Mouse (Mus musculus) cerebellum, adult 9-11 months (tissue): ENCODE measurements around the gene Mastl.

Experiments
- DNase-seq: peaks from one replicate; pipeline ENCODE4 v3.0.0; 2022

Gene Mastl

DNA sequence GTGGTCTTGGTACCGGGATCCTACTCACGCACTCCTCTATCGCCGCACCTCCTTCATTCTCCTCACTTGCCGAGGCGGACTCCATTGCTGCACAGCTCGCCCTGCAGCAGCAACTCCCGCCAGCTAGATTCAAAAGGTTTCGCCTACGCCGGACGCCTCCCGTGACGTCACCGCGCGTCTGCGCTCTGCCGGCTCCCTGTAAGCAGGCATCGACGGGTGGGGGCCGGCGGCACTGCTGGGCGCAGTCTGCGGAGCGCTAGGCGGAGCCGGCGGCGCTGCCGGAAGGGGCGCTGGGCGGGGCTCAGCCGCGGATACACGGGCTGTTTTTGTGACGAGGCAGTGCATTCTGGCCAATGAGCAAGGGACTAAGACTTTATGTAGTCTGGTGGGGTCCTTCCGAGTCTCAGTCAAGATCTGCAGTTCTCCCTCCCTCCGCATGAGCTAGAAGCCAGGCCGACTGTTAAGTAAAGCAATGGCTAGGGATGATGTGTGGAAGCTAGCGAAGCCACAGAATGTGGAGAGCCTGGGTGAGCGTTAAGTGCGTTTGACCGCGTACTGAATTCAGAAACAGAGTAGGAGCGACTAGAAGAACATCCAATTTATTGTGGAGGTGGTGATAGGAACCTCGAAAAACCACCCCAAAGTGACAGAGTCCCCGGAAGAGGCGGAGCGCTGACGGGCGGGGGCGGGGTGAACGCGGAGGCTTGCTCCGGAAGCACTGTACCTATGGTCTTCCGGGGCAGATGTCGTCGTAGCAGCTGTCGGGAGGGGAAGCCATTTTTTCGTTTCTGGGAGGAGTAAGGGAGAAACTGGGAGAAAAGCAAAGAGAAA is at the start of gene Mastl, which contains the start of gene Yme1l1:
Gene Mastl (minus strand): TSS at position 248 of the 831 bp plus-strand sequence.
Gene Yme1l1 (plus strand): TSS at position 593 of the 831 bp plus-strand sequence.
- peak; percentile 98 for DNase-seq

DNA sequence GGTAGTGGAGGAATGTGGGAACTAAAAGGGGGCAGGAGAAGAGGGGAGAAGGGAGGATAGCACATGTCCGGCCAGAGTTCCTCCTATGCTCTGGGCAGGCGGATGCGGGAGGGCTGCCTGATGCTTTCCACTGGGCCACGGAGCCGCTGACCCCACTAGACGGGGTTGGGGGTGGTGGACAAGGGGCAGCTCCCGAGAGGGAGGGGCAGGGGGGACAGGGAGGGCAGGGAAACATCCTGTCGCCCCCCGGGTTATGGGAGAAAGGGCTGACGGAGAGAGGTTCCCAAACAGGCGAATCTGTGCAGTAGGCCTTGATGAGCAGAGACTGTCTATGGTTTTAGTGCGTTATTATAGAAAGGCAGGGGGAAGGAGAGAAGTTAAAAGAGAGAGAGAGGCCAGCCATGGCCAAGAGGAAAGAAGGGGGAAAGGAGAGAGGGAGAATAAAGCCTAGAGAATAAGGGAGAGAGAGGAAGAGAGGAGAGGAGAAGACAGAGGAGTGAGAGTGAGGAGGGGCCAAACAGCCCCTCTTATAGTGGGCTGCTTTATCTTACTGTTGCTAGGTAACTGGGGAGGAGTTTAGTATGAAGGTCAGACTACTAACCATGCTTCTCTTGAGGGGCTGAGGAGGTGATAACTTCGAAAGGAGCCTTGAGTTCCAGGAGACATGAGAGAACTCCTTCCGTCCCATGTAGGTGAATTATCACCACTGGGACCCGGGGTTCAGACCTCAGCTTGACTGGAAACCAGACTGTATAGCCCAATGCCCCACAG is 47.3 kb upstream of the Mastl start:
- DNase-seq = no peak

DNA sequence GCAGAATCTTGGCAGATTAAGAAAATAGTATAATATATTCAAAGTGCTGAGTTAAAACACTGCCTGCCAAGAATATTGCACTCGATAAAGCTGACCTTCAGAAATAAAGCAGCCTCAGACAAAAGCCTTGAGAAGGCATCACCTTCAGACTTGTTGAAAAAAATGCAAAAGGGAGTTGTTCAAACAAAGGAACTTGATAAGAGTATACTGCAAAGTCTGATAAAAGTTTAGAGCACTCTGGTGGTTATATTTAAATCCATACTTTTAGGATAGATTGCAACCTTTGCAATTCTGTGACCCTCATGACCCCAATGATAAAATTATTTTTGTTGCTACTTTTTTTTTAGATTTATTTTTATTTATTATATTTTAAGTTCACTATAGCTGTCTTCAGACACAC is 45.2 kb upstream of the Mastl start:
- no peak for DNase-seq

DNA sequence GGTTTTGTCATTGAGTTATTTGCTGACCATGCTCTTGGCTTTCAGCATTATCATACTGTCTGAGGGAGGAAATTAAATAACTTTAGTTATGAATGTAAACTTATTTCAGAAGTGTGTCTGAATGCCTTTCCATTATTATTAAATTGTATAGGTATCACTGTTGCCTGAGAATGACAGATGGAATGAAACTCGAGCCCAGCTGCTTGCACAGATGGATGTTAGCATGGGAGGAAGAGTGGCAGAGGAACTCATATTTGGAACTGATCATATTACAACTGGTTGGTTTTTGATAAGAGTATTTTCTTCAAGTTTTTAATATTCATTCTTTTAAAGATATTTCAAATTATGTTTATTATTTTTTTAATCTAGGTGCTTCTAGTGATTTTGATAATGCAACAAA is 38.5 kb upstream of the Mastl start:
- DNase-seq = no peak

DNA sequence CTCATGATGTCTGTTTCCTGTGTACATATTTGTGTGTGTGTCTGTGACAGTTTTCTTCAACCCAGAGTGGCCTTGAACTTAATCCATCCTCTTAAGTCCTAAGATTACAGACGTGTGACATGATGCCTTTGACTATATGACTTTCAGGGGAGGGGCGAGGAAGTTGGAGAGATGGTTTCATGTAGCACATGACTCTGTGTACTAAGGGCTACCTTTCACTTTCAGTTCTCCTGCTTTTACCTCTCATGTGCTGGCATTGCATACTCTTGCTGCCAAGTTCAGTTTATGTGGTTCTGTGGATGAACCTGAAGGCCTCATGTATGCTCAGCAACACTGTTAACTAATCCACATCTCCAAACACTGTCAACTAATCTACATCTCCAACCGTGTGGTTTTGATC is 16.5 kb upstream of the Mastl start:
- no peak for DNase-seq

DNA sequence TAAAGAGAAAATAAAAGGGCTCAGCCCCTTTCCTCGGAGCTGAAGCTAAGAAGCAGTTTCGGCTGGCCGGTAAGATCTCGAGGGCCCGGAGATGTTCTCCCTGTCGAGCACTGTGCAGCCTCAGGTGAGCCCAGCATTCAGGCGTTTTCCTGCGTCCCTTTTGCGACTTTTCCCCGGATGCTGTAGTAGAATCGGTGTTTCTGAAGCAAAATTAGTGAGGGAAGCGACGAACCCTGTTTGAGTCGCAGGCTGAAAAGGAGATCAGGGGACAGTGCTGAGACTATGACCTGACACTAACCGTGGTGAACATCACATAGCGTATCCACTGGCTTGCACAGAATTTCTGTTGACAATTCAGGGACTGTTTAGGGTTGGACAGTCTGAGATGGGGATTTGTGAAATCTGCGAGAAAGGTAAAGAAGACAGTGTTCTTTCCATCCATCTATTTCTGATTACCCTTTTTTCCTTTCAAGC is 821 bp upstream of the Mastl start:
- no peak for DNase-seq

DNA sequence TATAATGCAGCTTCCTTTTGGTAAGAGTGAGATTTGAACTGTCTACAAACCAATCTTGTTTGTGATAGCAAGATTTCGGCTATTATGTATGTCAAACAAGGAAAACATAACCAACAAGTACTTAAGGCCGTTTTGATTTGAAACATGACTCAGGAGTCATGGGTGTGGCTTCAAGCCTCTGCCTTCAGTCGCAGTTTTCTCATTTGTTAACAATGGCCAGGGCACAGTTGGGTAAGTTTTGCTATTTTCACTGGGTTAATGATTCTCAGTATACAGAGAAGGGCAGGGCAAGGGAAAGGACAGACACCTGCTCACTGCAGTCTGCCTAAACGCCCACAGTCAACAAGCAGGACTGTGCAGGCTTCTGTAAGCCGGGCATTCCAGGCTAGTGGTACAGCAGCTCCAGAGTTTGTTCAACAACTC is 614 bp downstream of the Mastl start:
- no peak for DNase-seq

DNA sequence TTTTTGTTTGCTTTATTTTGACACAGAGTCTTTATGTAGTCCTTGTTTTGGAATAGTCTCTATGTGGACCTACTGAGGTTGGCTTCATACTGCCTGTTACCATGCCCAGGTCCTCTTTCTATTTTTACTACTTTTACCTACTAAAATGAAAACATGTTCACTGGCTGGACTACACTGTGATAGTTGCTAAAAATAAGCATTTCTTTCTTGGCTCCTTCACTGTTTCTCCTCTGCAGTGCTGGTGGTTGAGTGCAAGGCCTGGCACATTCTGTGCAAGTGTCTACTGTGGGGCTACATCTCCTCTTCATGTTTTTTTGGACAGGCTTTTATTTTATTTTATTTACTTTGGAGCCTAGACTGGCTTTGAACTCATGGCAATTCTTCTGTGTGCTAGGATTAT is 36.3 kb downstream of the Mastl start:
- no peak for DNase-seq

DNA sequence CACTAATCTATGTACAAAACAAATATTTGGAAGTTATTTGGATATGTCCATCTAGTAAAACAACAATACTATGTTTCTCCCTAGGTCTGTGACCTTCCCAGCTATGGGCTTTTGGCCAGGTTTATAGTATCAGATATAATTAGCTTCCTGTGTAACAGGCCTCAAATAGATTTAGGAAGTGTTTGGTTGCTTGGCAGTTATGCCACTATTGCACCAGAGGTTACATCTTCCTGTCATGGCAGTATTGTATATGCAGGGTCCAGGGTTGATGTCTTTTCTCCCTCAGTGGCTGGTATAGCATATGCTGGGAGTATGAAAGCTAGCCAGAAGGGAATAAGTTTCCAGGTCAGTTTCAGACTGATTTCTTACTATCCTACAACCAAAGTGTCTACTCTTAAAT is 53.6 kb downstream of the Mastl start:
- DNase-seq = no peak

DNA sequence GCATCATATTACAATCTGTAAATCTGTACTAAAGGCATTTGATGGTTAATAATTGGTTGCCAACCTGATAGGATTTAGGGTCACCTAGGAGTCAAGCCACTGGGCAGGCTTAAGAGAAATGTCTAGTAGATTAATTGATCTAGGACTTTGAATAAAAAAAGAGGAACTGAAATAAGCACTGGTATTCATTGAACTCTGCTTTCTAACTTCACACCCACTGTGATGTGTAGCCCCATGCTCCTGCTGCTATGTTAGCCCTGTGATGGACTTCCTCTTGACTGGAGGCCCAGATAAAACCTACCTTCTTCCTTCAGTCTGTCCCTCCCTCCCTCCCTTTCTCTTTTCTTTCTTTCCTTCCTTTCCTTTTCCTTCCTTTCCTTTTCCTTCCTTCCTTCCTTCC is 58.8 kb downstream of the Mastl start:
- DNase-seq = no peak

DNA sequence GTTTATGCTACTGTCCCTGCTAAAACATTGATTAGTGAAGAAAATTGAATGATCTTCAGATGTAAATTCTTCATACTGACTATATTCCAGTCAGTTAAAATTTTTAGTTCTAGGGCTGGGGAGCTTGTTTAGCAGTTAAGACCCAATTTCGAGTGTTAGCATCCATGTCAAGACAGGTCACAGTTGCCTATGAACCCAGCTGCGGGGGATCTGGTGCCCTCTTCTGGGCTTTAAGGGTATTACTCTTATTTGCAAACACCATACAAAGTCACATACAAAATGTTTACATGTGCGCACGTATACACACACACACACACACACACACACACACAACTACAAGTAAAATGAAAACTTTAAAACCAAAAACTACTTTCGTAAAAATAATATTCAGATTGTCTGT is 63.6 kb downstream of the Mastl start:
- DNase-seq = no peak

DNA sequence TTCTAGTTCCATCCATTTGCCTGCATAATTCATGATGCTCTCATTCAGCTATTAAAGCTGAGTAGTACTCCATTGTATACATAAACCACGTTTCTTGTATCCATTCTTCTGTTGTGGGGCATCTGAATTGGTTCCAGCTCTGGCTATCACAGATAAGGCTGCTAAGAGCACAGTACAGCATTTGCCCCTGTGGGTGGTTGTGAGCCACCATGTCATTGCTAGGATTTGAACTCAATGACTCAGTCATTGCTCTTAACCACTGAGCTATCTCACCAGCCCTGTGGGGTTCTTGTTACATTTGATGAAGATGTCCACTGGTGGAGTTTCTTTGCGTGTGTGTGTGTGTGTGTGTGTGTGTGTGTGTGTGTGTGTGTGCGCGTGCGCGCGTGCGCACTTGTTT is 71.3 kb downstream of the Mastl start:
- no peak for DNase-seq

DNA sequence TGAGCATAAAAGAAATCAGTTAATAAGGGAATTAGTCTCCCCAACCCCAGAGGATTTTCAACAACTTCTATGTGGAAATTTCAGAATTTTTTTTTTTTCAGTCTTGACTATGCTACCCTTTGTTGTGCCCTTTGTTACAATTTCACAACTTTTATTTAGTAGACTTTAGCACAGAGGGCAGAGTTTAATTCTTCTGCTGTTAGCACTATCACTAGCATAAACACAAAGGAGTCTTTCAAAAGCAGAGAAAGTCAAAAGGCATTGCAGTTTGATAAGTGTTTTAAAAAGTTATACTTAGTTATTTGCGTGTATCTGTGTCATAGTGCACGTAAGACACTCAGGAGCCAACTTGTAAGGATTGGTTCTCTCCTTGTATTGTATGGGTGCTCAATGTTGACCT is 77.2 kb downstream of the Mastl start:
- no peak for DNase-seq

DNA sequence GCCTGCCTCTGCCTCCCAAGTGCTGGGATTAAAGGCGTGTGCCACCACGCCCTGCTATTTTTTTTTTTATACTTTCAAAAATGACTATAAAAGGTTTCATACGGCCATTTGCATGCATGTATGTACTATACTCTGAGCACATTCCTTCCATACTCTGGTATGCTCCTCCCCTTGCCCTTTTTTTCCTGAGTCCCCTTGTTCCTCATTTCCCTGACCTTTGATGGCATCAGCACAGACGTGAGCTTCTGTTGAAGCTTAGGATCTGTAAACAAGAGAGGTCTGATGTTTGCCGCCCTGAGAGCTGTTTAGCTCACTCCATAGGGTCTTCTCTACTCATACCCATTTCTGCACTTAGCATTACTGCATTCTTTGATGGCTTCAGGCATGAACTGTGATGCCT is 78.1 kb downstream of the Mastl start:
- DNase-seq = no peak

DNA sequence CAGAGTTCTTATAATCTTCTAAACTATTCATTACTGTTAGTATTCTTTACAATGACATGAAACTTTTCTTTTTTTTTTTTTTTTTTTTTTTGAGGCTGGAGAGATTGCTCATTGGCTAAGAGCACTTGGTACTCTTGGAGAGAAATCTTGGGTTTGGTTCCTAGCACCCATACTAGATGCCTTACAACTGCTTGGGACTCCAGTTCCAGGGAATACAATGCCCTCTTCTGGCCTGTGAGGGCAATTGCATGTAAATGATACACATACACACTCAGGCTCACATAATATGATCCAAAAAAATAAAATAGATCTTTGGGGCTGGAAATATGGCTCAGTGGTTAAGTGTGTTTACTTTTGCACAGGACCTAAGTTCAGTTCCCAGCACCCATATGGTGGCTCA is 79.0 kb downstream of the Mastl start:
- DNase-seq = no peak

DNA sequence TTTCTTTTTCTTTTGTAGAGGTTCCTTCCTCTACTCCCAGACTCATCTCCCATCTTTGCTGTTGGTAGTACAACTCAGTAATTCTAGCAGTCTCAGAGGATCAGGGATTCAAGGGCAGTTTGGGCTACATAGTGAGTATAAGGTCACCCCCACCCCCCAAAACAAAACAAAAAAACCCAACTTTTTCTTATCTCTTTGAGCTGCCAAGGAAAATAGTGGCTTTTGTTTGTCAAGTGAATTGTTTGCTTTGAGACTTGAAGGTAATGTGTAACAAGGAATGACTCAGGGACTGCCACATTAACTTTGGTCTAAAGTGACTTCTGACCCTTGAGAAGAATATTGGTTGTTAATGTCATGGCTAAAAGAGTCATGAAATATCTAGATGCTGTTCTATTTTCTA is 80.0 kb downstream of the Mastl start:
- no peak for DNase-seq

DNA sequence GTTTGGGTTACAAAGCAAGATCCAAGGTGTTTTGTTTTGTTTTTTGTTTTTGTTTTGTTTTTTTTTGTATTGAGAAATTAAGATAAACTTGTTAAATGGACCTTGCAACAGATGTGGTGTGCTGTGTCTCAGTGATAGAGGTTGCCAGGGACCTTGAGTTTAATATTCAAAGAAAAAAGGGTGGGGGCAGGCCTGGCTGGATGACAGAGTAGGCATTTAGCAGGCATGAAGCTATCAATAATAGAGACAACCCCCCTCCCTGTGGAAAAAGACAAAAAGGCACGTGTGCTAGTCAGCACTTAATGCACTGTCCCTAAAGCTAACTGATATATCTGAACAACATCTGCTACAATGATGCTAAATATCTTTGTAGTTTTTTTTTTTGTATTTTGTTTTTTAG is 84.4 kb downstream of the Mastl start:
- no peak for DNase-seq

DNA sequence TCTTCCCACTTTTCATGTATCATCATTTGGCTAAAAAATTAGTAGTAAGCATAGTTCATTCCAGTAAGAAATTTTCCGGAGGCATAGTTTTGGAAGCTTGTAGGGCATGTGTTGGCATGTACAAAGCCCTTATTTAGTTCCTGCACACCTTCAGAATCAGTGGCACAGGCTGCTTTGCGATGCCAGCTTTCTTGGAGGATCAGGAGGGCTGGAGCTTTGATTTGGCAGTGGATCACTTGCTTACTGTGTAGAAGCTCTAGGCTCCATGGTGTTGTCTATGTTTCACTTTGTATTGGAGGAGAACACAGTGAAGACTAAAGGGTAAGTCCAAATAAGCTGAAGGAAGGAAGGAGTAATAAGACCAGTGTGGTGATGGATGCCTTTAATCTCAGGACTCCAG is 85.3 kb downstream of the Mastl start:
- DNase-seq = peak; percentile 17

DNA sequence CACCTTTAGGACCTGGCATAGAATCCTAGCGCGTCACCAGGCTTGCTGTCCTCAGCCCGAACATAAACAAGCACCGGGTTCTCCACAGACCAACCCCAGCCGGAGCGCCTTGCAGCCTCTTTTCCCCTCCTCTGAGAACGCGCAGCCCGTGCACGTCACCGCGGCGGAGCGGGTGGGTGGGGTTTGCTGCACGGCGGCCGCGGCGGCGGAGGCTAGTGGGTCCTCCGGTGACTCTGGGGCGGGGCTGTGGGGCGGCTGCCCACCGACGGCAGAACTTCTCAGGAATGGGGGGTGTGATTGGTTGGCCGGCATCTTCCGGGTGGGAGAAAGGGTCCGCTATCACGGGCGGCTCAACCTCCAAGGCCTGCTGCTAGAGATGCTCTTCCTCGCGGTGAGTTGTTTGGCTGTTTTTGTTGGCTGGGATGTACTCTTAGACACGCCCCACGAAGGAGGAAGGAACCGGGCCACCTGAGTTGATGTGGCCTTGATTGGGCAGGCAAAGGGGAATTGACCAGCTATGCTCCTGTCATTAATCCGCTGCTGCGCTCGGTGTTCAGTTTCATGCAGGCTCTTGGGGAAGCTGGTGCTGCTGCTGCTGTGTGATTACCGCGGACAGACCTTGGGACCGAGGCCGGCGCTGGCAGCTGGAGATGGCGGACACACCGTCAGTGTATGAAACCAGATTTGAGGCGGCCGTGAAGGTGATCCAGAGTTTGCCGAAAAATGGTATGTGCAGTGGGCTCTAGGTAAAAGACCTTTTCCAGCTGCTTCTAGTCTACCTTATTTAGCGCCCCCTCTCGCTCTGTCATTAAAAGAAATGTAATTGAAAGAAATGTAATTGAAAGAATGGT is 86.7 kb downstream of the Mastl start:
- DNase-seq = peak; percentile 96

DNA sequence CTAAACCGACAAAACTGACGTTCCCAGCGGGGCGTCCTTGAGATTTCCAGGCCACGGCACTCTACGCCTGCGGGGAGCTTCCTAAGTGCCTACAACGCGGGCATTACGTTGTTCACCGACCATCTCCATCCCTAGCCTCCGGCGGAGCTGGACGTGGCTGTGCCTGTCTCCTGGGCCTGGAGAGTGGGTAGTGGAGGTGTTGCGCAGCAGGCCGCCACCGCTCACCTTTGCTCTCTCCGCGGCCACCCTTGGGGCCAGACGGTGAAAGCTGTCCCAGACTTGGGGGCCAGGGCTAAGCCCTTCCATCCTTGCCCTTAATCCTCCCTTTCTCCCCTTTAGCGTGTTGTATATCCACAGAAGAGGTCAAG is 87.5 kb downstream of the Mastl start:
- DNase-seq = no peak

DNA sequence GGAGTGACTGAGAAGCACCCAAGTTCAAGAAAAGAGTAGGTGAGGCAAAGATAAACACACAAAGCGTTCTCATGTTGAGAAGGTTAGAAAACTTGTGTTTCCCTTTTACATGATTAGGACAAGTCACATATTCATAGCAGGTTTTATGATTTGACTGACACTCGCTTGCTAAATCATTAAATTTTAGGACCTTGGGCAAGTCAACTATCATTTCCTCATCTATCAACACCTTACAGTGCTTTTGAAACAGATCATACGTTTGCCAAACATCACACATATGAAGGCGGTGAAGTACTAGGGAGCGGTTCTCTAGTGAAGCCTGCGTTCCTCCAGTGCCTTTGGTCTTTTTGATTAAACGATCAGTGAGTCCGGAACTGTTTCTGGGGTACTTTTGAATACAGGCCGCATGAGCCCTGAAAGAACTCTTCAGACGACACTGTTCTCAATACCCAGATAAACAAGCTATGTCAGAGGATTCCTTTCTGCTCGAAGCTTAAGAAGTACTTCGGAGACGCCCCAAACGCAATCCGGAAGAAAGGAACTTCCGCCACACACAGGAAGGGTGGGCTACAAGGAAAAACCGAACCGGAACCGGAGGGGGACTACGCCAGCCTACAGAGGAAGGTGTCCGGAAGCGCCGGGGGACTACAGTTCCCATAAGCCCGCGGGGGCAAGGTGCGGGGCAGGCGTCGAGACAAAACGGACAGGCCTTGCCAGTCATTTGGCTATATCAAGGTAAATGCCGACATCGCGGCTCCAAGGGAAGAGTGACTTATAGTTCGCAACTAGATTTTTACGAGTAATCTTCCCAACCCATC is 88.1 kb downstream of the Mastl start, which contains the start of gene Acbd5:
Gene Acbd5 (plus strand): TSS at position 616 of the 818 bp plus-strand sequence.
- peak; percentile 97 for DNase-seq
